Mouse (Mus musculus): ENCODE measurements around the gene Prkacb. TPM values are rescaled to one million over a fixed set of nuclear protein-coding genes. Genes with fewer than 3 reads are reported as not detected.
"Not testable (repeated sequence)": the region's sequence is repeated elsewhere in the genome, so short reads cannot be mapped to it uniquely, and the experiment has no call there.

Gene Prkacb
- polyA plus RNA-seq, 1 experiment from 2014 or later, result 53.5 TPM

DNA sequence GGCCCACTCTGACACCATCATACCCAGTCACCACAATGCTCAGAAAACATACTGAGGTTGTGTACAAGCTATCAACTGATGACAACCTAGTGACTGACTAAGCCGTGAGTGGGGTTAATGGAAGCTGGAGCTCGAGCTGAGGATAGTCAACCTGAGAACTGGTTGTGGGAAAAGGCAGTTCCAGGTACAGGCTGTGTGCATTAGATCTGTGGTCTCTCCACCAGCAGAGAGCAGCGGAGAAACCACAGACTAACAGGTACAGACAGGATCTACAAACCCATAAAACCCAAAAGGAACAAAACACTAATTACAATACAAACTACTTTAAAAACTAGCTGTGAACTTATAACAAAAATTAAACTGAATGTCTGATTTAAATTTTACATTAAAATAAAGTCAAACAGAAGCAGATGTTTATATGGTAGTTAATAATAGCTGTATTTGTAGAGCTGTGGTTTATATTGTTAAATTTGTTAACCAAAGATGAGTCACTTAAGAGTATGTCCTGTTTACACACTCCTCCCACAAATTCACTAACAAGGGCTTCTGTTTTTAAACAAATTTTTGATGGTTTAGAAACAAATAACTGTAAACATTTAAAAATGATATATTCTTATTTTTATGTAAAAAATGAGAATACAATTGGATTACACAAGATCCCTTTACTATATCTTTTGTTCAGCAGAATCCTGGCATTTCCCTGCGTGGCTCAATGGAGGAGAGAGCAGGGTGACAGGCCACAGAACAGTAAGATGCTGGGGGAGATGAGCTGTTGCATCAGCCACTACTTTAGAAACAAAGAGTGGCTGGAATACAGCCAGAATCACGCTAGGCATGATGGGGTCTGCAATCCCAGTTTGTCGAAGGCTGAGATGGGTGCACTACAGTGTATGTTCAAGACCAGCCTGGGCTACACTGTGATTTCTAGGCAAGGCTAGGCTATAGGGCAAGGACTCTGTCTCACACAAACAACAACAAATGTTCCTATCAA lies 54.5 kb downstream of the Prkacb start:
- Histone ChIP-seq H3K4me3 (ENCODE audit: low read length) (no peak overlapping the region), H3K4me1 (ENCODE audit: control insufficient read depth, insufficient read depth, low read length) (peaks cover 4% of the 10 kb centered on the region), H3K27ac (ENCODE audit: low read length) (no peak overlapping the region), H3K27me3 (ENCODE audit: control insufficient read depth, insufficient read depth, low read length) (no peaks in the 10 kb centered on the region), H3K9ac (ENCODE audit: low read length) (no peak overlapping the region), H3K4me2 (ENCODE audit: low read depth, low read length) (no peak overlapping the region), H3K36me3 (ENCODE audit: control insufficient read depth, insufficient read depth) (peaks cover 8% of the 10 kb centered on the region; the same call in 1 of the 2 replicates), H3K9me3 (replicated peaks; ENCODE audit: control insufficient read depth, low read length) (no peaks in the 10 kb centered on the region)
- WGBS, result 66% methylated on average over 6 of the region's 6 CpGs
- ATAC-seq (replicated peaks; ENCODE audit: extremely low read depth, insufficient read depth, low FRiP score), result no peak

GRCm38 (mm10) chr3:146754270-146754669 lies 58.5 kb downstream of the Prkacb start:
- Histone ChIP-seq H3K4me1 (ENCODE audit: control insufficient read depth, insufficient read depth, low read length) (peaks cover 4% of the 10 kb centered on the region), H3K9ac (ENCODE audit: low read length) (no peak overlapping the region), H3K36me3 (ENCODE audit: control insufficient read depth, insufficient read depth) (peaks cover 20% of the 10 kb centered on the region), H3K4me2 (ENCODE audit: low read depth, low read length) (no peak overlapping the region), H3K9me3 (replicated peaks; ENCODE audit: control insufficient read depth, low read length) (no peaks in the 10 kb centered on the region), H3K4me3 (ENCODE audit: low read length) (no peak overlapping the region), H3K27ac (ENCODE audit: low read length) (no peak overlapping the region), H3K27me3 (ENCODE audit: control insufficient read depth, insufficient read depth, low read length) (no peaks in the 10 kb centered on the region)
- no peak for ATAC-seq (replicated peaks; ENCODE audit: extremely low read depth, insufficient read depth, low FRiP score)
- 49% methylated on average over 2 of the region's 2 CpGs for WGBS

DNA sequence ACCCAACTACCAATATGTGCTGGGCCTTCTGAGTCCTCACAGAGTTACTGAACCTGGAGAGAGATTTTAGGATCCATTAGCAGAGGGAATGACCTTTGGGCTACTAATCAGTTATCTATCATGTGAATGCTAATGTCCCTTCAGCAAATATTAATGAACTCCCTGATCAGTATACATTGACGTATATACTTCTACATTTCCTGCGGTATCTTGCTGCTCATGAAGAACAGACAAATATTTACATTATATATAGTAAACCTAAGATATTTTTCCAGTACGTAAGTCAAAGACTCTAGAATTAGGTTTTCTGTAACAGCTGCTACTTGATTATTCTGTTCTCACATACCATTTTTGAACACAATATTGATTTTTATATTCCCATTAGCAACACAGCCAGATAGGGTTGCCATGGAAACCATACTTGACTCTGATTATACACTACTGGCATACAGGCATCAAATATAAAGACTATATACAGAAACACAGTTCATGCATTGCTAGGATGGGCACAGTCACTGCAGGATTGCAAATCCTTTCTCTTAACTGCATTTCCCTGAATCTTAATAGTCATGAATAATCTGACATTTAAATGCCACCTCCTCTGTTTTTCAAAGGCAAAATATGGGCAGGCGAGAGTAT lies 71.1 kb downstream of the Prkacb start:
- Histone ChIP-seq H3K4me1 (ENCODE audit: control insufficient read depth, insufficient read depth, low read length) (no peaks in the 10 kb centered on the region), H3K27ac (ENCODE audit: low read length) (no peak overlapping the region), H3K36me3 (ENCODE audit: control insufficient read depth, insufficient read depth) (peaks cover 34% of the 10 kb centered on the region), H3K4me3 (ENCODE audit: low read length) (no peak overlapping the region), H3K9ac (ENCODE audit: low read length) (no peak overlapping the region), H3K9me3 (replicated peaks; ENCODE audit: control insufficient read depth, low read length) (no peaks in the 10 kb centered on the region), H3K27me3 (ENCODE audit: control insufficient read depth, insufficient read depth, low read length) (no peaks in the 10 kb centered on the region), H3K4me2 (ENCODE audit: low read depth, low read length) (no peak overlapping the region)
- no peak for ATAC-seq (replicated peaks; ENCODE audit: extremely low read depth, insufficient read depth, low FRiP score)
- WGBS, result 86% methylated on average over 4 of the region's 4 CpGs

- Histone ChIP-seq H3K4me2 (ENCODE audit: low read depth, low read length) (no peak overlapping the region), H3K9ac (ENCODE audit: low read length) (no peak overlapping the region), H3K36me3 (ENCODE audit: control insufficient read depth, insufficient read depth) (peaks cover 34% of the 10 kb centered on the region), H3K4me1 (ENCODE audit: control insufficient read depth, insufficient read depth, low read length) (no peaks in the 10 kb centered on the region), H3K27ac (ENCODE audit: low read length) (no peak overlapping the region), H3K9me3 (replicated peaks; ENCODE audit: control insufficient read depth, low read length) (no peaks in the 10 kb centered on the region), H3K4me3 (ENCODE audit: low read length) (no peak overlapping the region), H3K27me3 (ENCODE audit: control insufficient read depth, insufficient read depth, low read length) (no peaks in the 10 kb centered on the region)
- no peak for ATAC-seq (replicated peaks; ENCODE audit: extremely low read depth, insufficient read depth, low FRiP score)
- 83% methylated on average over 5 of the region's 5 CpGs for WGBS
Observed at GRCm38 (mm10) chr3:146741158-146741557, 71.6 kb downstream of the Prkacb start.

DNA sequence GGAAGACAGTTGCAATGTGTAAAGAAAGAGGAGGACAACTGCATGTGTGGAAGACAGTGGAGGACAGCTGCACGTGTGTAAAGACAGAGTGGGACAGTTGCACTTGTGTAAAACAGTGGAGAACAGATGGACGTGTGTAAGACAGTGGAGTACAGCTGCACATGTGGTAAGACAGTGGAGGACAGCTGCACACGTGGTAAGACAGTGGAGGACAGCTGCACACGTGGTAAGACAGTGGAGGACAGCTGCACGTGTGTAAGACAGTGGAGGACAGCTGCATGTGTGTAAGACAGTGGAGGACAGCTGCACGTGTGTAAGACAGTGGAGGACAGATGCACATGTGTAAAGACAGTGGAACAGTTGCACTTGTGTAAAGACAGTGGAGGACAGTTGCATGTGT lies 76.6 kb downstream of the Prkacb start:
- H3K4me3 ChIP-seq (ENCODE audit: low read length); H3K9ac ChIP-seq (ENCODE audit: low read length); H3K27ac ChIP-seq (ENCODE audit: low read length); H3K9me3 ChIP-seq (replicated peaks; ENCODE audit: control insufficient read depth, low read length); ATAC-seq (replicated peaks; ENCODE audit: extremely low read depth, insufficient read depth, low FRiP score); H3K4me2 ChIP-seq (ENCODE audit: low read depth, low read length); H3K27me3 ChIP-seq (ENCODE audit: control insufficient read depth, insufficient read depth, low read length): not testable (repeated sequence)
- 81% methylated on average over 6 of the region's 6 CpGs for WGBS
- H3K36me3 ChIP-seq (ENCODE audit: control insufficient read depth, insufficient read depth), result peaks cover 28% of the 10 kb centered on the region
- peaks cover 19% of the 10 kb centered on the region for H3K4me1 ChIP-seq (ENCODE audit: control insufficient read depth, insufficient read depth, low read length)

- Histone ChIP-seq H3K9me3 (replicated peaks; ENCODE audit: control insufficient read depth, low read length) (no peaks in the 10 kb centered on the region), H3K4me3 (ENCODE audit: low read length) (no peak overlapping the region), H3K27ac (ENCODE audit: low read length) (no peak overlapping the region), H3K9ac (ENCODE audit: low read length) (no peak overlapping the region), H3K4me2 (ENCODE audit: low read depth, low read length) (no peak overlapping the region), H3K36me3 (ENCODE audit: control insufficient read depth, insufficient read depth) (peaks cover 27% of the 10 kb centered on the region), H3K4me1 (ENCODE audit: control insufficient read depth, insufficient read depth, low read length) (peaks cover 19% of the 10 kb centered on the region), H3K27me3 (ENCODE audit: control insufficient read depth, insufficient read depth, low read length) (no peaks in the 10 kb centered on the region)
- ATAC-seq (replicated peaks; ENCODE audit: extremely low read depth, insufficient read depth, low FRiP score), result no peak
- 33% methylated on average over 3 of the region's 3 CpGs for WGBS
Observed at GRCm38 (mm10) chr3:146735657-146736056, 77.1 kb downstream of the Prkacb start.

DNA sequence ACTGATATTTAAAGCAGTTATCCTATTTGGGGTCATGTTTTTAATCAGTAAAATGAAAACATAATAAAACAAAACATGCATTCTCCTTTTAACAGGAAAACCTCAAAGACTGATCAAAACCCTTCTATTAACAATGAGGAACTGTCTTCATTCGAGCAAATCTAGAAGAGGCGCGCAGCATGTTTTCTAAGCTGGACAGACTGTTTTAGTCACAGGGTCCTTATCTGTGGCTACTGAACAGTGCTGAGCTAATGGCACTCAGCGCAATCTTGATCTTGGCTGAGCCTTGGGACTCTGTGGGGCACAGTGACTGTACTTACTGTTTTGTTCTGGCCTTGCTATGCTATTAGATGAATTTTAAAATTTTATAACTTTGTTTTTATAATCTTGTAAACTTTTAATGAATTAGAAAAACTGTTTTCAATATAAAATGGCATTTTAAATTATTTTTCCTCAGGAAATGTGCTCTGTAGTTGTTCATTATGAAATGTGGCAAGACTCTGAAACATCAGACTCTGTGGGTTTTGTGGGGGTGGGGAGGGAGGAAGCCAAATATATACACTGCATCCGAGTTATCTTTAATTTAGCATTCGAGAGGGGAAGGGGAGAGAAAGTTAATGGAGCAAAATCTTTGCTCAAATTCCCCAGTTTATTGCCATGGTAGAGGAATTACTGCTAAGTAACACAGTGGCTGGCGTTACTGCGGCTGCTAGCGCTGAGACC lies 77.7 kb downstream of the Prkacb start:
- peaks cover 27% of the 10 kb centered on the region for H3K36me3 ChIP-seq (ENCODE audit: control insufficient read depth, insufficient read depth)
- no peak overlapping the region for H3K27ac ChIP-seq (ENCODE audit: low read length)
- no peaks in the 10 kb centered on the region for H3K27me3 ChIP-seq (ENCODE audit: control insufficient read depth, insufficient read depth, low read length)
- ATAC-seq (replicated peaks; ENCODE audit: extremely low read depth, insufficient read depth, low FRiP score), result no peak; the same call in 1 of the 2 replicates
- no peak overlapping the region for H3K4me2 ChIP-seq (ENCODE audit: low read depth, low read length)
- H3K4me3 ChIP-seq (ENCODE audit: low read length), result no peak overlapping the region
- H3K4me1 ChIP-seq (ENCODE audit: control insufficient read depth, insufficient read depth, low read length), result peaks cover 19% of the 10 kb centered on the region
- no peaks in the 10 kb centered on the region for H3K9me3 ChIP-seq (replicated peaks; ENCODE audit: control insufficient read depth, low read length)
- WGBS, result 42% methylated on average over 9 of the region's 9 CpGs
- no peak overlapping the region for H3K9ac ChIP-seq (ENCODE audit: low read length)

DNA sequence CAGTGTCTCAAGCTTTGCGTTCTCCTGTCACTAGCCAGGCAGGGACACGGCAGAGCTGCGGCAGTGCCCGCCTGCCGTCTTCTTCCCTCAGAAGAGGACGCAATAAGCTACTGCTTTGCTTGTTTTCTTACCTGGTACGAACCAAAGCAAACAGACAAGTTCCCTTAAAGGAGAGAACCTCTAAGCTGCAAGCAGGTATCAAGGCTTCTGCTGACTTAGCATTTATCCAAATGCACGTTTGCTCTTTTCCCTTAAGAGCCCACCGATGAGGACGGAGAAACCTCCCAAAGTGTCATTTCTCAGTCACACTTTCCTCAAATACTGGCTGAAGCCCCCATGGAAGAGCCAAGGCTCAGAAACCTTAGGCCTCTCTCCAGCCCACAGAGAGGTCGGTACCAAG lies 81.3 kb downstream of the Prkacb start:
- WGBS, result 75% methylated on average over 11 of the region's 11 CpGs
- Histone ChIP-seq H3K4me2 (ENCODE audit: low read depth, low read length) (no peak overlapping the region), H3K36me3 (ENCODE audit: control insufficient read depth, insufficient read depth) (peaks cover 21% of the 10 kb centered on the region), H3K27ac (ENCODE audit: low read length) (no peak overlapping the region), H3K4me3 (ENCODE audit: low read length) (no peak overlapping the region), H3K4me1 (ENCODE audit: control insufficient read depth, insufficient read depth, low read length) (peaks cover 22% of the 10 kb centered on the region), H3K27me3 (ENCODE audit: control insufficient read depth, insufficient read depth, low read length) (no peaks in the 10 kb centered on the region), H3K9ac (ENCODE audit: low read length) (no peak overlapping the region), H3K9me3 (replicated peaks; ENCODE audit: control insufficient read depth, low read length) (no peaks in the 10 kb centered on the region)
- no peak for ATAC-seq (replicated peaks; ENCODE audit: extremely low read depth, insufficient read depth, low FRiP score)

Data from heart, embryonic 16.5 days (tissue).